Mouse (Mus musculus): ENCODE results near the gene Resf1.
"Not testable (repeated sequence)": the region's sequence is repeated elsewhere in the genome, so short reads cannot be mapped to it uniquely, and the experiment has no call there.

DNA sequence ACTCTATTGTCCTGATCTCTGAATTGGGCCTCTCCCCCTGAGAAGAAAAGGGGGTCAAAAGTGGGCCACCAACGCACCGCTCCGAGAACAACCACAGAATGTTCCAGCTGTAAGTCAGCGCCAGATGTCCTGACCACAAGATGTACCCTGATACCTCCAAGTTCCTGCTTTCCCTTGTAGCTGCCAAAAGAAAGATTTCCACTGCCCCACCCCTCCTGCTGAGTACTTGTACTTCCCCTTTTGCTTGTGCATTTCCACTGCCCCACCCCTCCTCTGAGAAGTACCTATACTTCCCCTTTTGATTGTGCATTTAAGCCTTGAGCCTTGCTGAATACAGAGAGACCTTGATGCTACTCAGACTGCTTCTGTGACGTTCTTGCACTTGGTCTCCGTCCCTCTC is 39.0 kb downstream of the Resf1 start:
- TF ChIP-seq GATA1 (IDR thresholded peaks at IDR 0.05; ENCODE audit: borderline replicate concordance, low read length); FLI1 (IDR thresholded peaks at IDR 0.05; ENCODE audit: low read length): not testable (repeated sequence)
